In genomic region chr7:79847456-79848451, GRCm38 (mm10) we compare ENCODE assay signal across 8 mouse cellular contexts. TPM values are rescaled to one million over a fixed set of nuclear protein-coding genes. Genes with fewer than 3 reads are reported as not detected.
A peak's percentile ranks its signal among the peaks of the same experiment; 100 is the strongest.
DNase-seq lines count a peak whose midpoint lies in the region; ATAC-seq lines count a peak whose summit lies in the region.

No protein-coding gene starts in this region.

- ATAC-seq in embryonic facial prominence, embryonic 15.5 days (ENCODE audit: insufficient number of reproducible peaks, low FRiP score, low TSS enrichment, low read depth) = peak; percentile 83
- 0 out of 2 replicates have a peak, but pooled peaks have one; percentile 42 for ATAC-seq in liver, embryonic 12.5 days
- ATAC-seq in neural tube, embryonic 11.5 days (ENCODE audit: insufficient read depth, low FRiP score, low TSS enrichment) = no peak
- no peak for ATAC-seq in activated CD4-positive, CD25-positive, alpha-beta regulatory T cell, adult 4 months

- intact Hi-C loops in heart, postnatal 14 days (cut with DNase I) = no loop called here

- peak overlapping the region; percentile 81 for H3K27ac ChIP-seq in embryonic facial prominence, embryonic 15.5 days (replicated peaks)
- H3K27ac ChIP-seq in liver, embryonic 12.5 days = no peak overlapping the region
- H3K27ac ChIP-seq in neural tube, embryonic 11.5 days (ENCODE audit: low read depth, low read length) = no peak overlapping the region

- H3K4me2 ChIP-seq in embryonic facial prominence, embryonic 15.5 days (replicated peaks) = peak overlapping the region; percentile 82
- H3K4me2 ChIP-seq in liver, embryonic 12.5 days = peak overlapping the region; percentile 67
- peak overlapping the region; percentile 51 for H3K4me2 ChIP-seq in neural tube, embryonic 11.5 days (ENCODE audit: low read depth)

- H3K9me3 ChIP-seq in embryonic facial prominence, embryonic 15.5 days (replicated peaks) = no peaks in the 10 kb centered on the region
- no peaks in the 10 kb centered on the region for H3K9me3 ChIP-seq in liver, embryonic 12.5 days (replicated peaks)
- no peaks in the 10 kb centered on the region for H3K9me3 ChIP-seq in neural tube, embryonic 11.5 days (ENCODE audit: control insufficient read depth, low read length)

- peak; percentile 43 for DNase-seq in ovary, postnatal 14 days (ENCODE audit: low spot score)
- DNase-seq in ovary, adult 18-20 months (ENCODE audit: low spot score) = no peak
- peak; percentile 55 to 59 for DNase-seq in heart, postnatal 14 days
- peak; percentile 74 for DNase-seq in neural tube, embryonic 11.5 days (ENCODE audit: low spot score)
- no peak for DNase-seq in right cerebral cortex, postnatal 25 days

- H3K4me3 ChIP-seq in embryonic facial prominence, embryonic 15.5 days (replicated peaks) = peak overlapping the region; percentile 55
- peak overlapping the region; percentile 49 for H3K4me3 ChIP-seq in liver, embryonic 12.5 days
- H3K4me3 ChIP-seq in neural tube, embryonic 11.5 days (ENCODE audit: low read depth, low read length) = peak overlapping the region; percentile 31

- H3K4me1 ChIP-seq in embryonic facial prominence, embryonic 15.5 days = peaks cover 40% of the 10 kb centered on the region
- H3K4me1 ChIP-seq in liver, embryonic 12.5 days = peaks cover 15% of the 10 kb centered on the region; the same call in 1 of the 2 replicates
- no peaks in the 10 kb centered on the region for H3K4me1 ChIP-seq in neural tube, embryonic 11.5 days (ENCODE audit: control insufficient read depth, insufficient read depth, low read length)

- 6% methylated on average over 47 of the region's 53 CpGs for WGBS in embryonic facial prominence, embryonic 15.5 days
- WGBS in liver, embryonic 12.5 days (ENCODE audit: insufficient replicate concordance) = 10% methylated on average over 48 of the region's 53 CpGs
- WGBS in neural tube, embryonic 11.5 days = 9% methylated on average over 50 of the region's 53 CpGs

- H3K27me3 ChIP-seq in embryonic facial prominence, embryonic 15.5 days = no peaks in the 10 kb centered on the region
- peaks cover 43% of the 10 kb centered on the region for H3K27me3 ChIP-seq in liver, embryonic 12.5 days (replicated peaks)
- H3K27me3 ChIP-seq in neural tube, embryonic 11.5 days (ENCODE audit: control insufficient read depth, insufficient read depth, low read length) = peaks cover 12% of the 10 kb centered on the region; the same call in 1 of the 2 replicates

- peak overlapping the region; percentile 29 for H3K9ac ChIP-seq in embryonic facial prominence, embryonic 15.5 days
- H3K9ac ChIP-seq in liver, embryonic 12.5 days = peak overlapping the region; percentile 34; the same call in 1 of the 2 replicates
- H3K9ac ChIP-seq in neural tube, embryonic 11.5 days (ENCODE audit: low read length) = peak overlapping the region; percentile 24

- H3K36me3 ChIP-seq in embryonic facial prominence, embryonic 15.5 days = no peaks in the 10 kb centered on the region
- H3K36me3 ChIP-seq in liver, embryonic 12.5 days = no peaks in the 10 kb centered on the region
- no peaks in the 10 kb centered on the region for H3K36me3 ChIP-seq in neural tube, embryonic 11.5 days (ENCODE audit: control insufficient read depth, insufficient read depth, low read length)

RNA-seq across cellular contexts. Expression of gene Anpep, which starts 13.1 kb away (rescaled TPM):
- polyA plus RNA-seq in embryonic facial prominence, embryonic 15.5 days (2015; fragmentation: Nextera tagmentation; extraction: Ambion mirVana) = 24.9 and 31.1 TPM in 2 replicates
- total RNA-seq in heart, postnatal 14 days (2021) = 10 to 100 TPM; 21.4 to 25.3 TPM
- 12.8 and 13.8 TPM in 2 replicates for polyA plus RNA-seq in liver, embryonic 12.5 days (2016; fragmentation: Nextera tagmentation; extraction: Ambion mirVana)
- polyA plus RNA-seq in neural tube, embryonic 11.5 days (2014; fragmentation: Nextera tagmentation; extraction: Ambion mirVana) = 7.1 and 7.9 TPM in 2 replicates
- polyA plus RNA-seq in activated CD4-positive, CD25-positive, alpha-beta regulatory T cell, adult 4 months (2017; shearing (Covaris generic)) = not detected

RNA-seq across cellular contexts. Expression of gene Mesp2, which starts 37.2 kb away (rescaled TPM):
- 0.55 and 0.67 TPM in 2 replicates for polyA plus RNA-seq in embryonic facial prominence, embryonic 15.5 days (2015; fragmentation: Nextera tagmentation; extraction: Ambion mirVana)
- under 1 TPM; 0.10 to 0.19 TPM for total RNA-seq in heart, postnatal 14 days (2021)
- polyA plus RNA-seq in liver, embryonic 12.5 days (2016; fragmentation: Nextera tagmentation; extraction: Ambion mirVana) = 0.06 TPM in 2 replicates
- polyA plus RNA-seq in neural tube, embryonic 11.5 days (2014; fragmentation: Nextera tagmentation; extraction: Ambion mirVana) = 0.20 and 0.76 TPM in 2 replicates
- not detected for polyA plus RNA-seq in activated CD4-positive, CD25-positive, alpha-beta regulatory T cell, adult 4 months (2017; shearing (Covaris generic))

RNA-seq across cellular contexts. Expression of gene Mesp1, which starts 54.2 kb away (rescaled TPM):
- 0.12 and 0.13 TPM in 2 replicates for polyA plus RNA-seq in embryonic facial prominence, embryonic 15.5 days (2015; fragmentation: Nextera tagmentation; extraction: Ambion mirVana)
- total RNA-seq in heart, postnatal 14 days (2021) = not detected
- 0.10 TPM in 1 of 2 replicates, not detected in the other for polyA plus RNA-seq in liver, embryonic 12.5 days (2016; fragmentation: Nextera tagmentation; extraction: Ambion mirVana)
- not detected in 2 replicates for polyA plus RNA-seq in neural tube, embryonic 11.5 days (2014; fragmentation: Nextera tagmentation; extraction: Ambion mirVana)
- not detected for polyA plus RNA-seq in activated CD4-positive, CD25-positive, alpha-beta regulatory T cell, adult 4 months (2017; shearing (Covaris generic))

Comparison
In these comparisons a context has a peak if more than half of its experiments do, and no peak if none do; other contexts are left out.
1. DNase-seq: peak in ovary, postnatal 14 days (single experiment), heart, postnatal 14 days (2 of 2) and neural tube, embryonic 11.5 days (single experiment); none in ovary, adult 18-20 months (single experiment) and right cerebral cortex, postnatal 25 days (single experiment).
2. ATAC-seq: peak in embryonic facial prominence, embryonic 15.5 days (single experiment) and liver, embryonic 12.5 days (single experiment); none in neural tube, embryonic 11.5 days (single experiment) and activated CD4-positive, CD25-positive, alpha-beta regulatory T cell, adult 4 months (single experiment).
3. Peak in every context shown above with its lines, with median percentiles within 50 percentile points of each other: H3K4me2 ChIP-seq, H3K4me3 ChIP-seq and H3K9ac ChIP-seq.